Mouse (Mus musculus): ENCODE results near the gene Cebpzos.

The Cebpzos gene

GRCm38 (mm10) chr17:78916369-78916813 lies at the start of gene Cebpzos:
Gene Cebpzos (plus strand): TSS chr17:78916500.
- DNase-seq (ENCODE audit: extremely low spot score, low spot score): peak; percentile 87

GRCm38 (mm10) chr17:78873886-78874285 lies 42.4 kb upstream of the Cebpzos start:
- no peak for DNase-seq (ENCODE audit: extremely low spot score, low spot score)

GRCm38 (mm10) chr17:78881878-78882304 lies 34.4 kb upstream of the Cebpzos start:
- peak; percentile 17 for DNase-seq (ENCODE audit: extremely low spot score, low spot score)

GRCm38 (mm10) chr17:78882401-78883112 lies 33.7 kb upstream of the Cebpzos start, which contains the start of gene Eif2ak2:
Gene Eif2ak2 (minus strand): TSS chr17:78882573.
- DNase-seq (ENCODE audit: extremely low spot score, low spot score): peak; percentile 78

GRCm38 (mm10) chr17:78883291-78883690 lies 33.0 kb upstream of the Cebpzos start:
- DNase-seq (ENCODE audit: extremely low spot score, low spot score): no peak

GRCm38 (mm10) chr17:78885286-78886065 lies 30.8 kb upstream of the Cebpzos start:
- no peak for DNase-seq (ENCODE audit: extremely low spot score, low spot score)

- DNase-seq (ENCODE audit: extremely low spot score, low spot score): no peak
Observed at GRCm38 (mm10) chr17:78888554-78888953, 27.7 kb upstream of the Cebpzos start.

GRCm38 (mm10) chr17:78889184-78889583 lies 27.1 kb upstream of the Cebpzos start:
- no peak for DNase-seq (ENCODE audit: extremely low spot score, low spot score)

GRCm38 (mm10) chr17:78891020-78891419 lies 25.3 kb upstream of the Cebpzos start:
- DNase-seq (ENCODE audit: extremely low spot score, low spot score): no peak

- no peak for DNase-seq (ENCODE audit: extremely low spot score, low spot score)
Observed at GRCm38 (mm10) chr17:78894991-78895390, 21.3 kb upstream of the Cebpzos start.

GRCm38 (mm10) chr17:78895394-78895793 lies 20.9 kb upstream of the Cebpzos start:
- DNase-seq (ENCODE audit: extremely low spot score, low spot score): no peak

- DNase-seq (ENCODE audit: extremely low spot score, low spot score): no peak
Observed at GRCm38 (mm10) chr17:78903158-78903557, 13.1 kb upstream of the Cebpzos start.

GRCm38 (mm10) chr17:78906892-78907291 lies 9.4 kb upstream of the Cebpzos start, which contains the start of gene Sult6b1:
Gene Sult6b1 (minus strand): TSS chr17:78906992.
- DNase-seq (ENCODE audit: extremely low spot score, low spot score): no peak

- DNase-seq (ENCODE audit: extremely low spot score, low spot score): no peak
Observed at GRCm38 (mm10) chr17:78909374-78909773, 6.9 kb upstream of the Cebpzos start.

- DNase-seq (ENCODE audit: extremely low spot score, low spot score): no peak
Observed at GRCm38 (mm10) chr17:78912861-78913281, 3.4 kb upstream of the Cebpzos start.

GRCm38 (mm10) chr17:78913921-78914320 lies 2.4 kb upstream of the Cebpzos start:
- DNase-seq (ENCODE audit: extremely low spot score, low spot score): no peak

GRCm38 (mm10) chr17:78915772-78916171 lies 528 bp upstream of the Cebpzos start:
- DNase-seq (ENCODE audit: extremely low spot score, low spot score): no peak

- no peak for DNase-seq (ENCODE audit: extremely low spot score, low spot score)
Observed at GRCm38 (mm10) chr17:78916899-78917298, 599 bp downstream of the Cebpzos start.

GRCm38 (mm10) chr17:78917696-78918095 lies 1.4 kb downstream of the Cebpzos start:
- DNase-seq (ENCODE audit: extremely low spot score, low spot score): no peak

- no peak for DNase-seq (ENCODE audit: extremely low spot score, low spot score)
Observed at GRCm38 (mm10) chr17:78935857-78936256, 19.6 kb downstream of the Cebpzos start.

- DNase-seq (ENCODE audit: extremely low spot score, low spot score): peak; percentile 97
Observed at GRCm38 (mm10) chr17:78936466-78937228, 20.3 kb downstream of the Cebpzos start, which contains the start of the genes Cebpz and Ndufaf7. Gene Cebpz (minus strand): TSS chr17:78937066. Gene Ndufaf7 (plus strand): TSS chr17:78937136.
